Mouse (Mus musculus): Measurements from ENCODE around the gene Txnrd3. TPM values are rescaled to one million over a fixed set of nuclear protein-coding genes. Genes with fewer than 3 reads are reported as not detected.

The Txnrd3 gene
- polyA plus RNA-seq, 1 experiment from 2014 or later = 11.0 TPM

DNA sequence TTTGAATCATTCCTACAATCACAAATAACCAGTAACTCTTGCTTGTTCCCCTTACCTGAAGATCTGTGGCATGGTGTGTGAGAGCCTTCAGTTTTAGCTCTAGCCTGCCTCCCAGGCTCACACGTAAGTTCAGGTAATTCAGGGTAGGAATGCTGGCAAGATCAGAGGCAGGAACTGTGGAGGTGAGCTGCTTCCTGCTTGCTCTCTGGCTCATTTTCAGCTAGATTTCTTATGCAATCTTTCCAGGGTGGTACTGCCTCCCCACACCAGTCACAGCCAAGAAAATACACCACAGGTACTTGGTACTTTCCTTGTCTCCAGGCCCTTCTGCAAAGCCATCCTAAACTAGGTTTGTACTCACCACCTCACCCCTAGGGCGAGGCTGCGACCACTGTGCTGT, 18.7 kb downstream of the Txnrd3 start:
- no peaks in the 10 kb centered on the region for H3K4me1 ChIP-seq (replicated peaks; ENCODE audit: control insufficient read depth, insufficient read depth, low read length)

DNA sequence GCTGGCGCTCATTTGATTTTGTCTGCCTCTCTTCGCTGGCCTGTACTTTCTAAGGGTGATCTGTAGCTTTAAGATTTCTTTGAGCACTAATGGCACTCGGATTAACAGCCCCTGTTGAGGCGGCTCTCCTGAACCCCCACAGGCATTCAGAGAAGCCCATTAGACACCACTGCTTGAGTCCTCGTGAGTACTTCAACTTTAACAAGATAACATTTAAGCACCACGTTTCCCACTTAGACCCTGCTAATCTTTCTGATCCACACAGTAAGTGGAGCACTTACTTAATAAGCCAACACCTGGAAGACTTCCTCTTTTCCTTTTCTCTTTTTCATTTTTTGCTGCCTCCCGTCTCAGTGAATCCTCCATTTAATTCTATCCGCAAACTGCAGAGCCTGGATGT, 21.4 kb downstream of the Txnrd3 start:
- H3K27ac ChIP-seq (ENCODE audit: low read depth, low read length) = no peak overlapping the region
- 75% methylated on average over 8 of the region's 8 CpGs for WGBS
- no peak for ATAC-seq (ENCODE audit: low FRiP score)

More for the DNA sequence above, 18.7 kb downstream of the Txnrd3 start:
- Histone ChIP-seq H3K9me3 (ENCODE audit: control insufficient read depth, low read length) (no peaks in the 10 kb centered on the region), H3K9ac (ENCODE audit: low read depth, low read length) (no peak overlapping the region), H3K27ac (ENCODE audit: low read depth, low read length) (no peak overlapping the region), H3K36me3 (ENCODE audit: control insufficient read depth, insufficient read depth, low read length) (no peaks in the 10 kb centered on the region), H3K27me3 (ENCODE audit: control insufficient read depth, insufficient read depth, low read length) (no peaks in the 10 kb centered on the region), H3K4me2 (replicated peaks; ENCODE audit: low read depth, low read length) (no peak overlapping the region), H3K4me3 (ENCODE audit: low read depth, low read length) (no peak overlapping the region)
- ATAC-seq (ENCODE audit: low FRiP score) = no peak
- no peak for DNase-seq (ENCODE audit: low spot score)
- WGBS = 85% methylated on average over 3 of the region's 3 CpGs

DNA sequence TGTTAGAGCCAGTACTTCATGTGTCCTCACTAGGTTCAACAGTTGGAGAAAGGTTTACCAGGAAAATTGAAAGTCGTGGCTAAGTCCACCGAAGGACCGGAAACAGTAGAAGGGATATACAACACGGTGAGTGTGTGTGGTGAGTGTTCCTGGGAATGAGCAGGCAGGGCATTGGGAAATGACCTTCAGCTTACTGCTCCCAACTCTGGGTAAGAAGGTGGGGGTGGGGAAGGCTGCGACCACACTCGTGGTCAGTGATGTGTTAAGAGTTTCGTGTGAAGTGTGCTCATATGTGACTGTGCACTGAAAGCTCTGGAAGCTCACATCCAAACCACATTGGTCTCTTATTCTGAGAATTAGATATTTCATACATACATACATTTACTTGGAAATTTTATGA, 21.9 kb downstream of the Txnrd3 start:
- no peaks in the 10 kb centered on the region for H3K4me1 ChIP-seq (replicated peaks; ENCODE audit: control insufficient read depth, insufficient read depth, low read length)
- H3K9ac ChIP-seq (ENCODE audit: low read depth, low read length) = no peak overlapping the region
- no peaks in the 10 kb centered on the region for H3K27me3 ChIP-seq (ENCODE audit: control insufficient read depth, insufficient read depth, low read length)
- no peak for ATAC-seq (ENCODE audit: low FRiP score)
- H3K36me3 ChIP-seq (ENCODE audit: control insufficient read depth, insufficient read depth, low read length) = no peaks in the 10 kb centered on the region
- H3K4me3 ChIP-seq (ENCODE audit: low read depth, low read length) = no peak overlapping the region
- no peak overlapping the region for H3K27ac ChIP-seq (ENCODE audit: low read depth, low read length)
- no peak overlapping the region for H3K4me2 ChIP-seq (replicated peaks; ENCODE audit: low read depth, low read length)
- no peak for DNase-seq (ENCODE audit: low spot score)
- 94% methylated on average over 7 of the region's 7 CpGs for WGBS
- no peaks in the 10 kb centered on the region for H3K9me3 ChIP-seq (ENCODE audit: control insufficient read depth, low read length)

More for the DNA sequence above, 21.4 kb downstream of the Txnrd3 start:
- H3K27me3 ChIP-seq (ENCODE audit: control insufficient read depth, insufficient read depth, low read length) = no peaks in the 10 kb centered on the region
- H3K4me3 ChIP-seq (ENCODE audit: low read depth, low read length) = no peak overlapping the region
- no peak for DNase-seq (ENCODE audit: low spot score)
- no peaks in the 10 kb centered on the region for H3K9me3 ChIP-seq (ENCODE audit: control insufficient read depth, low read length)
- H3K9ac ChIP-seq (ENCODE audit: low read depth, low read length) = no peak overlapping the region
- no peaks in the 10 kb centered on the region for H3K4me1 ChIP-seq (replicated peaks; ENCODE audit: control insufficient read depth, insufficient read depth, low read length)
- no peaks in the 10 kb centered on the region for H3K36me3 ChIP-seq (ENCODE audit: control insufficient read depth, insufficient read depth, low read length)
- no peak overlapping the region for H3K4me2 ChIP-seq (replicated peaks; ENCODE audit: low read depth, low read length)

DNA sequence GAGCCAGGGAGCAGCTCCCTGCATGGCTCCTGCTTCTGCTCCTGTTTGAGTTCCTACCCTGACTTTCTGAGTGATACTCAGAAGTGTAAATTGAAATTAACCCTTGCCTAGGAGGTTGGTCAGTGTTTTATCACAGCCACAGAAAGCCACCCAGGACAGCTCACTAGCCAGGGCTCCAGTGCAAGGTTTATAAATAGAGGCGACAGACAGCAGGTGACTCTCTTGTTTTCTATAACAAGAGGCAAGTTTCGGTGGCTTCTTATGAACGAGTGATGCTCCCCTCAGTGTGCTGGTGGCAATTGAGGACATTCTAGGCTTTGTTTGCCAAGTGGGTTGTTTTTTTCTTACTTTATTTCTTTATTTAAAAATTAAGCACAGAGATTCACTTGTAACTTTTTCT, 23.2 kb downstream of the Txnrd3 start:
- no peaks in the 10 kb centered on the region for H3K27me3 ChIP-seq (ENCODE audit: control insufficient read depth, insufficient read depth, low read length)
- ATAC-seq (ENCODE audit: low FRiP score) (no peak), DNase-seq (ENCODE audit: low spot score) (no peak)
- no peaks in the 10 kb centered on the region for H3K36me3 ChIP-seq (ENCODE audit: control insufficient read depth, insufficient read depth, low read length)
- H3K4me2 ChIP-seq (replicated peaks; ENCODE audit: low read depth, low read length) = no peak overlapping the region
- H3K4me1 ChIP-seq (replicated peaks; ENCODE audit: control insufficient read depth, insufficient read depth, low read length) = no peaks in the 10 kb centered on the region
- no peak overlapping the region for H3K4me3 ChIP-seq (ENCODE audit: low read depth, low read length)
- no peak overlapping the region for H3K27ac ChIP-seq (ENCODE audit: low read depth, low read length)
- H3K9ac ChIP-seq (ENCODE audit: low read depth, low read length) = no peak overlapping the region
- no peaks in the 10 kb centered on the region for H3K9me3 ChIP-seq (ENCODE audit: control insufficient read depth, low read length)
- WGBS = 89% methylated on average over 3 of the region's 3 CpGs

DNA sequence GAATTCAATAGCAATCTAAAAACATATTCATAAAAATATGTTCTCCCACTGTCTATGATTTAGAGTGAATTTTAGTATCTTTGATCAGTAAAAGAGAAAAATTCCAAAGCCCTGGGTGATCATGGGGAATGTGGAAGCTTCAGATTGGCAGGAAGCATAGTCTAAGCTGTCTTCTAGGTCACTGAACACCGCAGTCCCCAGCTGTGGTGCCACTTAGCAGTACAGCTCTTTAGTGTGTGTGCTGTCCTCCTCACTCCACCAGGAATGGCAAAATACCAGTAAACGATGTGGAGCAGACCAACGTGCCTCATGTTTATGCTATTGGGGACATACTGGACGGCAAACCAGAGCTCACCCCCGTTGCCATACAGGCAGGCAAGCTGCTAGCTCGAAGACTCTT, 25.8 kb downstream of the Txnrd3 start:
- WGBS = 90% methylated on average over 6 of the region's 6 CpGs
- no peaks in the 10 kb centered on the region for H3K36me3 ChIP-seq (ENCODE audit: control insufficient read depth, insufficient read depth, low read length)
- H3K4me1 ChIP-seq (replicated peaks; ENCODE audit: control insufficient read depth, insufficient read depth, low read length) = no peaks in the 10 kb centered on the region
- H3K4me2 ChIP-seq (replicated peaks; ENCODE audit: low read depth, low read length) = no peak overlapping the region
- no peaks in the 10 kb centered on the region for H3K9me3 ChIP-seq (ENCODE audit: control insufficient read depth, low read length)
- H3K27me3 ChIP-seq (ENCODE audit: control insufficient read depth, insufficient read depth, low read length) = no peaks in the 10 kb centered on the region
- no peak overlapping the region for H3K27ac ChIP-seq (ENCODE audit: low read depth, low read length)
- ATAC-seq (ENCODE audit: low FRiP score) = no peak
- no peak overlapping the region for H3K9ac ChIP-seq (ENCODE audit: low read depth, low read length)
- no peak overlapping the region for H3K4me3 ChIP-seq (ENCODE audit: low read depth, low read length)
- no peak for DNase-seq (ENCODE audit: low spot score)

DNA sequence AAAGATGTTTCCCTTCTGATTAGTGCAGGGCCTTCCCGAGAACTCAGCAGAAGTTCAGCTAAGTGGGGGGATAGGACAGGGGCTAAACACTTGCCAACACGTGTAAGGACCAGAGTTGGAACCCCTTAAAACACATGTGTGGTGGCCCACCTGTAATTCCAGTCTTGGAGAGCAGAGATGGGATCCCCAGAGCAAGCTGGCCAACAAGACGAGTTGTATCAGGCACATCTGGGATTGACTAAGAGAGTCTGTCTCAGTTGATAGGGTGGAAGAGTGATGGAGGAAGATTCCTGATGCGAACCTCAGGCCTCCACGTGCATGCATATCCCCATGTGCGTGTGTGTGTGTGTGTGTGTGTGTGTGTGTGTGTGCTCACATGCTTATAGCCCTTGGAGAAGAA, 27.6 kb downstream of the Txnrd3 start:
- Histone ChIP-seq H3K4me2 (replicated peaks; ENCODE audit: low read depth, low read length) (no peak overlapping the region), H3K9ac (ENCODE audit: low read depth, low read length) (no peak overlapping the region), H3K27me3 (ENCODE audit: control insufficient read depth, insufficient read depth, low read length) (no peaks in the 10 kb centered on the region), H3K27ac (ENCODE audit: low read depth, low read length) (no peak overlapping the region), H3K9me3 (ENCODE audit: control insufficient read depth, low read length) (no peaks in the 10 kb centered on the region), H3K4me3 (ENCODE audit: low read depth, low read length) (no peak overlapping the region), H3K4me1 (replicated peaks; ENCODE audit: control insufficient read depth, insufficient read depth, low read length) (no peaks in the 10 kb centered on the region), H3K36me3 (ENCODE audit: control insufficient read depth, insufficient read depth, low read length) (no peaks in the 10 kb centered on the region)
- WGBS = 89% methylated on average over 6 of the region's 6 CpGs
- DNase-seq (ENCODE audit: low spot score) (no peak), ATAC-seq (ENCODE audit: low FRiP score) (no peak)

DNA sequence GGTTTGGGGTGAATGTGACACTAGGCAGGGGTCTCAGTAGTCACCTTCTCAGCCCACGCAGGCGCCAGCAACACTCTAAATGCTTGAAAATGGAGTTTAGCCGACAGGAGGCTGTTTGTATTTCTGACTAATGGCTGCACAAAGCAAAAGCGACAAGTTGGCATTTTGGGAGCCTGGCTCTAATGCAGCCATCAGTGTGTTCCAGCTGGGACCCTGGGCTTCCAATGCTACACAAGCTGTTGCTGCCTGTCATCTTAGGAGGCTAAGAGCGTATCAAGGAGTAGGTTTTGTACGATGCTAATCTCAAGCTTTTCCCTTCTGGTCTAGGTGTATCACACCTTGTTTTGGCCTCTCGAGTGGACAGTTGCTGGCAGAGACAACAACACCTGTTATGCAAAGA, 28.9 kb downstream of the Txnrd3 start:
- Histone ChIP-seq H3K27ac (ENCODE audit: low read depth, low read length) (no peak overlapping the region), H3K4me1 (replicated peaks; ENCODE audit: control insufficient read depth, insufficient read depth, low read length) (no peaks in the 10 kb centered on the region), H3K4me3 (ENCODE audit: low read depth, low read length) (no peak overlapping the region), H3K36me3 (ENCODE audit: control insufficient read depth, insufficient read depth, low read length) (no peaks in the 10 kb centered on the region), H3K27me3 (ENCODE audit: control insufficient read depth, insufficient read depth, low read length) (no peaks in the 10 kb centered on the region), H3K4me2 (replicated peaks; ENCODE audit: low read depth, low read length) (no peak overlapping the region), H3K9me3 (ENCODE audit: control insufficient read depth, low read length) (no peaks in the 10 kb centered on the region), H3K9ac (ENCODE audit: low read depth, low read length) (no peak overlapping the region)
- DNase-seq (ENCODE audit: low spot score) (no peak), ATAC-seq (ENCODE audit: low FRiP score) (no peak)
- 87% methylated on average over 7 of the region's 7 CpGs for WGBS

DNA sequence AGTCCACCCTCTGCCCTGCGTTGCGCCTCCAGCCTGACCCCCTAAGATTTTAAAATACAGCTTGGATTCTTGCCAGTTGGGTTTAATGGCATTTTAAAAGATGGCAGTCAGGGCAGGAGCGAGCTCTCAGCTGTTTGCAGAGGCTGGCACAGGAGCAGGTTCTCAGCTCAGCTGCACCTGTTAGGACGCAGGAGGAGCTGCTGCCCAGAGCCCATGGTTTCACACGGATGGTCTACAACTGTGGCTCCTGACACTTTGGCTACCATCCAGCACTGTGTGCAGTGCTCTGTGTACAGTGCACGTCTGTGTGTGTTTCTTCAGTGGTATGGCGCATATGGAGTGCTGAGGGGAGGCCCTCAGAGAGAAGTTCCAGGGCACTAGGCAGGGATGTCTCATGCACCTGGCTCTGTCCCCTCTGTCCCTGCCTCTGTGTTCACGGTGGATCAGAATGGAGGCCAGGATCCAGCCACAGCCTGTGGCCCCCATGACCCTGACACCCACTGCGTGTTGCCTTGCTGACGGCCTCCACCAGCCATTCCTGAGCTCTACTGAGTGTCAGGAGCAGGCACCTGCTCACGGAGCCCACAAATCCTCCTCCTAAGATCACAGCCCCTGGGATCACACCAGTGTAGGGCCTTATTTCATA, 29.5 kb downstream of the Txnrd3 start:
- H3K27ac ChIP-seq (ENCODE audit: low read depth, low read length) = no peak overlapping the region
- H3K4me2 ChIP-seq (replicated peaks; ENCODE audit: low read depth, low read length) = no peak overlapping the region
- ATAC-seq (ENCODE audit: low FRiP score) (no peak), DNase-seq (ENCODE audit: low spot score) (no peak)
- H3K9me3 ChIP-seq (ENCODE audit: control insufficient read depth, low read length) = no peaks in the 10 kb centered on the region
- H3K4me1 ChIP-seq (replicated peaks; ENCODE audit: control insufficient read depth, insufficient read depth, low read length) = no peaks in the 10 kb centered on the region
- 89% methylated on average over 11 of the region's 11 CpGs for WGBS
- no peak overlapping the region for H3K4me3 ChIP-seq (ENCODE audit: low read depth, low read length)
- H3K9ac ChIP-seq (ENCODE audit: low read depth, low read length) = no peak overlapping the region
- no peaks in the 10 kb centered on the region for H3K27me3 ChIP-seq (ENCODE audit: control insufficient read depth, insufficient read depth, low read length)
- no peaks in the 10 kb centered on the region for H3K36me3 ChIP-seq (ENCODE audit: control insufficient read depth, insufficient read depth, low read length)

DNA sequence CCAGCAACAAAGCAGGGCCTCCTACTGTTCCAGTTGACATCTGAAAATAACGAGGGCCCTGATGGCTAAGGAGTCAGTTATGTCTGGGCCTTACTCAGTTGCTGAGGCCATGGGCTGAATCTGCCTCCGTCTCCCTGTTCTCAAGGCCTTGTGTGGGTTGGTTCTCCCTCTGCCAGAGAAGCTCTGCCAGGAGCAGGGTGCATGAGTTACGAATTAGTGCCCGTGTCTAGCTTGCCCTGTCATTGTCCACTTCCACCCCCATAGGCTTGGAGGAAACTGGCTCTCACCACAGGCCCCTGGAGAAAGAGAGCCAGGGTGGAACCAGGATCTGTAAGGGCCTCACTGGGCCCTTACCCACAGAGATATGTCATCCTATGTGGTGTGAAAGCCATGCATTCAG, 34.7 kb downstream of the Txnrd3 start:
- no peak overlapping the region for H3K4me3 ChIP-seq (ENCODE audit: low read depth, low read length)
- H3K4me1 ChIP-seq (replicated peaks; ENCODE audit: control insufficient read depth, insufficient read depth, low read length) = no peaks in the 10 kb centered on the region
- no peaks in the 10 kb centered on the region for H3K27me3 ChIP-seq (ENCODE audit: control insufficient read depth, insufficient read depth, low read length)
- ATAC-seq (ENCODE audit: low FRiP score) (no peak), DNase-seq (ENCODE audit: low spot score) (no peak)
- WGBS = 76% methylated on average over 4 of the region's 4 CpGs
- no peak overlapping the region for H3K4me2 ChIP-seq (replicated peaks; ENCODE audit: low read depth, low read length)
- no peak overlapping the region for H3K27ac ChIP-seq (ENCODE audit: low read depth, low read length)
- H3K36me3 ChIP-seq (ENCODE audit: control insufficient read depth, insufficient read depth, low read length) = no peaks in the 10 kb centered on the region
- no peak overlapping the region for H3K9ac ChIP-seq (ENCODE audit: low read depth, low read length)
- no peaks in the 10 kb centered on the region for H3K9me3 ChIP-seq (ENCODE audit: control insufficient read depth, low read length)

Measured in hindbrain, embryonic 11.5 days (tissue).